Mouse (Mus musculus): Measurements from ENCODE around the gene Snapc4. TPM values are rescaled to one million over a fixed set of nuclear protein-coding genes. Genes with fewer than 3 reads are reported as not detected.
A peak's percentile ranks its signal among the peaks of the same experiment; 100 is the strongest.

The Snapc4 gene
- polyA plus RNA-seq, 1 experiment from 2014 or later = 38.9 TPM

GRCm38 (mm10) chr2:26315072-26315924, 65.2 kb downstream of the Snapc4 start, which contains the start of gene Gpsm1:
TSS of gene Gpsm1 (plus strand) at chr2:26315515.
- peak within 1 kb of the TSS; percentile 96 for H3K9ac ChIP-seq
- H3K9me3 ChIP-seq = no peaks in the 10 kb centered on the region
- peak within 1 kb of the TSS; percentile 96 for H3K4me2 ChIP-seq
- peaks cover 55% of the 10 kb centered on the region for H3K4me1 ChIP-seq
- peak within 1 kb of the TSS; percentile 87 for H3K27ac ChIP-seq
- ATAC-seq (ENCODE audit: low FRiP score) = peak; percentile 92
- peak within 1 kb of the TSS; percentile 90 for H3K4me3 ChIP-seq (replicated peaks)
- no peaks in the 10 kb centered on the region; the same call in none of the 2 replicates for H3K36me3 ChIP-seq (replicated peaks)
- WGBS = 0% methylated on average over 58 of the region's 66 CpGs
- no peaks in the 10 kb centered on the region for H3K27me3 ChIP-seq

- no peak for ATAC-seq (ENCODE audit: low FRiP score)
- Histone ChIP-seq H3K4me1 (peaks cover 56% of the 10 kb centered on the region), H3K27me3 (no peaks in the 10 kb centered on the region), H3K36me3 (replicated peaks) (no peaks in the 10 kb centered on the region; the same call in none of the 2 replicates), H3K9me3 (no peaks in the 10 kb centered on the region), H3K4me2 (peak overlapping the region; percentile 96), H3K4me3 (replicated peaks) (peak overlapping the region; percentile 90; the same call in 1 of the 2 replicates), H3K27ac (peak overlapping the region; percentile 87), H3K9ac (peak overlapping the region; percentile 96; the same call in 1 of the 2 replicates)
- 73% methylated on average over 13 of the region's 13 CpGs for WGBS
Measured at GRCm38 (mm10) chr2:26314281-26315071, 66.0 kb downstream of the Snapc4 start.

DNA sequence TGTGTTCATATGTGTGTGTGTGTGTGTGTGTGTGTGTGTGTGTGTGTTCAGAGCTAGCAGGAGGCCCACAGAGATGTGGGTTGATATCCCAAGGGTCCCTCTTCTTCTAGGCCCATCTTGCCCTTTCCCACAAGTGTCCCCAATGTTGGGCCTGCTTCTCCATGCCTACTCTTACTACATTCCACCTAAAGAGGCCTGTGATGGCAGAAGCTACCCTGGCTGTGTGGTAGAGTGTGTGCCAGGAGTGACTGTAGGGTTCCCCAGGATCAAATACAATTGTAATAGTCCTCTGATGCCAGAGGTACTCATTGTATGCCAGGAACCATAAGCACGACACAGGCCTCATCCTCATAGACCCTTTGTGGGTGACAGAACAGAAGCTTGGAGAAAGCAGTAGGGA, 67.1 kb downstream of the Snapc4 start:
- no peak overlapping the region for H3K4me3 ChIP-seq (replicated peaks)
- 79% methylated on average over 1 of the region's 1 CpGs for WGBS
- no peaks in the 10 kb centered on the region for H3K27me3 ChIP-seq
- no peak overlapping the region for H3K9ac ChIP-seq
- no peak for ATAC-seq (ENCODE audit: low FRiP score)
- no peaks in the 10 kb centered on the region; the same call in none of the 2 replicates for H3K36me3 ChIP-seq (replicated peaks)
- no peaks in the 10 kb centered on the region for H3K9me3 ChIP-seq
- no peak overlapping the region for H3K4me2 ChIP-seq
- peaks cover 51% of the 10 kb centered on the region for H3K4me1 ChIP-seq
- no peak overlapping the region for H3K27ac ChIP-seq

- no peaks in the 10 kb centered on the region for H3K27me3 ChIP-seq
- 69% methylated on average over 2 of the region's 2 CpGs for WGBS
- H3K9me3 ChIP-seq = no peaks in the 10 kb centered on the region
- peaks cover 45% of the 10 kb centered on the region for H3K4me1 ChIP-seq
- H3K9ac ChIP-seq = no peak overlapping the region
- H3K4me3 ChIP-seq (replicated peaks) = no peak overlapping the region
- H3K27ac ChIP-seq = no peak overlapping the region
- H3K36me3 ChIP-seq (replicated peaks) = no peaks in the 10 kb centered on the region; the same call in none of the 2 replicates
- ATAC-seq (ENCODE audit: low FRiP score) = no peak
- H3K4me2 ChIP-seq = no peak overlapping the region
Measured at GRCm38 (mm10) chr2:26312812-26313211, 67.6 kb downstream of the Snapc4 start.

Other genes starting within 250 kb of the Snapc4 start
- gene Lhx3, start 172.4 kb downstream of the Snapc4 start, polyA plus RNA-seq (2016; fragmentation: Nextera tagmentation; extraction: Ambion mirVana) = 0.15 TPM in 1 of 2 replicates, not detected in the other
- 20.0 and 21.4 TPM in 2 replicates for gene Qsox2, start 143.1 kb downstream of the Snapc4 start, polyA plus RNA-seq (2016; fragmentation: Nextera tagmentation; extraction: Ambion mirVana)
- 0.34 and 0.45 TPM in 2 replicates for gene Ccdc187, start 86.1 kb downstream of the Snapc4 start, polyA plus RNA-seq (2016; fragmentation: Nextera tagmentation; extraction: Ambion mirVana)
- gene Gpsm1, start 65.1 kb downstream of the Snapc4 start, polyA plus RNA-seq (2016; fragmentation: Nextera tagmentation; extraction: Ambion mirVana) = 102 and 108 TPM in 2 replicates
- gene Dnlz, start 28.5 kb downstream of the Snapc4 start, polyA plus RNA-seq (2016; fragmentation: Nextera tagmentation; extraction: Ambion mirVana) = 34.5 and 36.3 TPM in 2 replicates
- gene Card9, start 19.7 kb downstream of the Snapc4 start, polyA plus RNA-seq (2016; fragmentation: Nextera tagmentation; extraction: Ambion mirVana) = 1.3 TPM in 2 replicates
- gene Entr1, start 8.7 kb upstream of the Snapc4 start, polyA plus RNA-seq (2016; fragmentation: Nextera tagmentation; extraction: Ambion mirVana) = 167 and 173 TPM in 2 replicates
- gene Pmpca, start 8.7 kb upstream of the Snapc4 start, polyA plus RNA-seq (2016; fragmentation: Nextera tagmentation; extraction: Ambion mirVana) = 120 and 123 TPM in 2 replicates
- 29.2 and 30.6 TPM in 2 replicates for gene Inpp5e, start 28.6 kb upstream of the Snapc4 start, polyA plus RNA-seq (2016; fragmentation: Nextera tagmentation; extraction: Ambion mirVana)
- 30.0 and 33.9 TPM in 2 replicates for gene Sec16a, start 64.6 kb upstream of the Snapc4 start, polyA plus RNA-seq (2016; fragmentation: Nextera tagmentation; extraction: Ambion mirVana)
- gene Notch1, start 136.0 kb upstream of the Snapc4 start, polyA plus RNA-seq (2016; fragmentation: Nextera tagmentation; extraction: Ambion mirVana) = 49.5 and 61.8 TPM in 2 replicates
- gene Egfl7, start 199.4 kb upstream of the Snapc4 start, polyA plus RNA-seq (2016; fragmentation: Nextera tagmentation; extraction: Ambion mirVana) = 47.9 and 54.9 TPM in 2 replicates
- not detected in 2 replicates for gene Gm20532, start 206.0 kb upstream of the Snapc4 start, polyA plus RNA-seq (2016; fragmentation: Nextera tagmentation; extraction: Ambion mirVana)
- 5.4 and 6.7 TPM in 2 replicates for gene Agpat2, start 223.8 kb upstream of the Snapc4 start, polyA plus RNA-seq (2016; fragmentation: Nextera tagmentation; extraction: Ambion mirVana)
- gene Fam69b, start 247.8 kb upstream of the Snapc4 start, polyA plus RNA-seq (2016; fragmentation: Nextera tagmentation; extraction: Ambion mirVana) = 67.1 and 67.2 TPM in 2 replicates

Measured in forebrain, embryonic 12.5 days (tissue).